Mouse (Mus musculus) cortical plate, adult 2 months (tissue): ENCODE results near the gene Neurl1b. TPM values are rescaled to one million over a fixed set of nuclear protein-coding genes. Genes with fewer than 3 reads are reported as not detected.
A peak's percentile ranks its signal among the peaks of the same experiment; 100 is the strongest.

Experiments used
- H3K27ac ChIP-seq: fragments of 200-500 bp; 2 replicates; pipeline ENCODE4 v1.5.1; 2012; ENCODE audit warnings: low read length, control low read depth, inconsistent platforms; ENCODE audit not compliant: insufficient read depth
- H3K4me1 ChIP-seq: fragments of 200-500 bp; 2 replicates; pipeline ENCODE4 v1.6.1; 2011; ENCODE audit warnings: low read length; ENCODE audit not compliant: control insufficient read depth, insufficient read depth
- H3K4me3 ChIP-seq: fragments of 200-500 bp; 2 replicates; pipeline ENCODE4 v1.5.1; 2011; ENCODE audit warnings: mild to moderate bottlenecking, low read length, control low read depth; ENCODE audit not compliant: insufficient read depth
- CTCF ChIP-seq: fragments of 200-500 bp; IDR thresholded peaks from 2 replicates; pipeline ENCODE4 v1.5.1; 2011; ENCODE audit warnings: mild to moderate bottlenecking, control low read depth, low read length; ENCODE audit not compliant: insufficient read depth; ENCODE audit errors: extremely low read depth
- POLR2A ChIP-seq: fragments of 200-500 bp; IDR thresholded peaks from 2 replicates; pipeline ENCODE4 v1.6.1; 2011; ENCODE audit warnings: mild to moderate bottlenecking, low read length, control low read depth; ENCODE audit not compliant: insufficient read depth; ENCODE audit errors: extremely low read depth
- polyA plus RNA-seq: library from polyadenylated mRNA; depleted of rRNA; stranded (reverse); fragments of >200 nt; gene quantifications from 2 replicates; pipeline ENCODE4 v1.2.3, GENCODE M21; 2012

Neurl1b gene
- polyA plus RNA-seq, 1 experiment: 53.4 TPM

GRCm38 (mm10) chr17:26380986-26381446 lies 33.6 kb upstream of the Neurl1b start:
- Histone ChIP-seq H3K4me3 (no peak overlapping the region), H3K4me1 (peaks cover 11% of the 10 kb centered on the region), H3K27ac (peak overlapping the region; percentile 74)
- TF ChIP-seq CTCF: no peak
- peak; percentile 50; the same call in 1 of the 2 replicates for TF ChIP-seq POLR2A

- Histone ChIP-seq H3K4me3 (no peak overlapping the region), H3K27ac (peak overlapping the region; percentile 74), H3K4me1 (peaks cover 13% of the 10 kb centered on the region)
- no peak for TF ChIP-seq CTCF
- no peak for TF ChIP-seq POLR2A
These were observed 33.0 kb upstream of the Neurl1b start for GRCm38 (mm10) chr17:26381613-26382012.

- no peak for TF ChIP-seq CTCF
- TF ChIP-seq POLR2A: no peak
- Histone ChIP-seq H3K4me3 (no peak overlapping the region), H3K4me1 (peaks cover 13% of the 10 kb centered on the region), H3K27ac (0 out of 2 replicates have a peak overlapping the region, but pooled peaks have one; percentile 74)
These were observed 32.5 kb upstream of the Neurl1b start for GRCm38 (mm10) chr17:26382176-26382575.

GRCm38 (mm10) chr17:26382687-26383086 lies 31.9 kb upstream of the Neurl1b start:
- H3K27ac ChIP-seq: no peak overlapping the region
- H3K4me3 ChIP-seq: no peak overlapping the region
- TF ChIP-seq POLR2A: no peak
- TF ChIP-seq CTCF: no peak
- peaks cover 13% of the 10 kb centered on the region for H3K4me1 ChIP-seq

- Histone ChIP-seq H3K27ac (no peak overlapping the region), H3K4me3 (no peak overlapping the region)
- TF ChIP-seq CTCF (no peak), POLR2A (no peak)
These were observed 30.5 kb upstream of the Neurl1b start for GRCm38 (mm10) chr17:26384111-26384510.

GRCm38 (mm10) chr17:26385252-26386130 lies 29.1 kb upstream of the Neurl1b start:
- H3K4me1 ChIP-seq: peaks cover 7% of the 10 kb centered on the region
- no peak overlapping the region for H3K4me3 ChIP-seq
- no peak for TF ChIP-seq CTCF
- no peak for TF ChIP-seq POLR2A
- H3K27ac ChIP-seq: no peak overlapping the region

More at GRCm38 (mm10) chr17:26384111-26384510, 30.5 kb upstream of the Neurl1b start:
- peaks cover 13% of the 10 kb centered on the region for H3K4me1 ChIP-seq

GRCm38 (mm10) chr17:26386131-26386481 lies 28.5 kb upstream of the Neurl1b start:
- H3K27ac ChIP-seq: no peak overlapping the region
- H3K4me1 ChIP-seq: peaks cover 7% of the 10 kb centered on the region
- H3K4me3 ChIP-seq: no peak overlapping the region
- no peak for TF ChIP-seq POLR2A
- TF ChIP-seq CTCF: no peak

- peaks cover 3% of the 10 kb centered on the region; the same call in 1 of the 2 replicates for H3K4me1 ChIP-seq
- no peak for TF ChIP-seq CTCF
- no peak for TF ChIP-seq POLR2A
- no peak overlapping the region for H3K4me3 ChIP-seq
- no peak overlapping the region for H3K27ac ChIP-seq
These were observed 26.5 kb upstream of the Neurl1b start for GRCm38 (mm10) chr17:26388106-26388505.

- Histone ChIP-seq H3K4me3 (no peak overlapping the region), H3K4me1 (peaks cover 3% of the 10 kb centered on the region; the same call in 1 of the 2 replicates), H3K27ac (no peak overlapping the region)
- TF ChIP-seq CTCF: no peak
- no peak for TF ChIP-seq POLR2A
These were observed 25.4 kb upstream of the Neurl1b start for GRCm38 (mm10) chr17:26389241-26389640.

- TF ChIP-seq POLR2A (no peak), CTCF (no peak)
- Histone ChIP-seq H3K4me3 (no peak overlapping the region), H3K27ac (no peak overlapping the region), H3K4me1 (peaks cover 3% of the 10 kb centered on the region; the same call in 1 of the 2 replicates)
These were observed 24.0 kb upstream of the Neurl1b start for GRCm38 (mm10) chr17:26390666-26391065.
